Mouse (Mus musculus) small intestine, adult 2 months (tissue): Measurements from ENCODE around the gene Ttk. TPM values are rescaled to one million over a fixed set of nuclear protein-coding genes. Genes with fewer than 3 reads are reported as not detected.

Experiments used
- H3K27ac ChIP-seq: fragments of 200-500 bp; 2 replicates; pipeline ENCODE4 v1.5.1; 2012; ENCODE audit warnings: low read depth, low read length, control low read depth, inconsistent platforms; ENCODE audit not compliant: insufficient read depth
- H3K27me3 ChIP-seq: fragments of 200-500 bp; 2 replicates; pipeline ENCODE4 v1.6.1; 2012; ENCODE audit warnings: mild to moderate bottlenecking, moderate library complexity, low read length, inconsistent platforms; ENCODE audit not compliant: control insufficient read depth, insufficient read depth
- H3K36me3 ChIP-seq: fragments of 200-500 bp; 2 replicates; pipeline ENCODE4 v1.6.1; 2012; ENCODE audit warnings: mild to moderate bottlenecking, low read length, control low read depth, inconsistent platforms; ENCODE audit not compliant: control insufficient read depth, insufficient read depth
- H3K4me1 ChIP-seq: fragments of 200-500 bp; 2 replicates; pipeline ENCODE4 v1.6.1; 2012; ENCODE audit warnings: low read length, inconsistent platforms, mixed read lengths; ENCODE audit not compliant: control insufficient read depth, insufficient read depth, insufficient read length
- H3K4me3 ChIP-seq: fragments of 200-500 bp; 2 replicates; pipeline ENCODE4 v1.5.1; 2012; ENCODE audit warnings: low read depth, mild to moderate bottlenecking, control low read depth, inconsistent platforms, low read length, moderate library complexity
- CTCF ChIP-seq: fragments of 200-500 bp; IDR thresholded peaks from 2 replicates; pipeline ENCODE4 v1.5.1; 2012; ENCODE audit warnings: low read depth, mild to moderate bottlenecking, control low read depth, inconsistent platforms, low read length, moderate library complexity, mixed read lengths; ENCODE audit not compliant: insufficient replicate concordance, insufficient read length; ENCODE audit errors: extremely low read depth
- POLR2A ChIP-seq: fragments of 200-500 bp; IDR thresholded peaks from 2 replicates; pipeline ENCODE4 v1.6.1; 2012; ENCODE audit warnings: low read depth, mild to moderate bottlenecking, control low read depth, inconsistent platforms, low read length, moderate library complexity
- WGBS: fragments of 180-500 bp; shearing (Covaris S2); methylation state at CpG from one replicate; pipeline ENCODE4 v1.1.7; 2018; 5-methylcytosine and 5-hydroxymethylcytosine counted together
- polyA plus RNA-seq: library from polyadenylated mRNA; depleted of rRNA; stranded (reverse); fragments of >200 nt; gene quantifications from 2 replicates; pipeline ENCODE4 v1.2.3, GENCODE M21; 2012

Gene Ttk
- polyA plus RNA-seq, 1 experiment: 0.47 TPM

GRCm38 (mm10) chr9:83831152-83831551 is 3.3 kb upstream of the Ttk start:
- H3K4me1 ChIP-seq: no peaks in the 10 kb centered on the region
- no peak overlapping the region for H3K4me3 ChIP-seq
- H3K36me3 ChIP-seq: no peaks in the 10 kb centered on the region
- no peaks in the 10 kb centered on the region for H3K27me3 ChIP-seq
- 50% methylated on average over 8 of the region's 8 CpGs for WGBS
- no peak for TF ChIP-seq CTCF
- H3K27ac ChIP-seq: no peak overlapping the region

GRCm38 (mm10) chr9:83834748-83835313 is 342 bp downstream of the Ttk start:
- under 1% methylated on average over 27 of the region's 27 CpGs for WGBS
- Histone ChIP-seq H3K4me1 (no peaks in the 10 kb centered on the region), H3K36me3 (no peaks in the 10 kb centered on the region), H3K27ac (no peak overlapping the region), H3K27me3 (no peaks in the 10 kb centered on the region), H3K4me3 (peak overlapping the region; percentile 78)
- TF ChIP-seq POLR2A (no peak), CTCF (no peak)

GRCm38 (mm10) chr9:83852464-83852863 is 18.0 kb downstream of the Ttk start:
- H3K36me3 ChIP-seq: peaks cover 12% of the 10 kb centered on the region
- no peak overlapping the region for H3K27ac ChIP-seq
- 92% methylated on average over 3 of the region's 3 CpGs for whole genome bisulfite sequencing
- H3K27me3 ChIP-seq: no peaks in the 10 kb centered on the region
- H3K4me1 ChIP-seq: no peaks in the 10 kb centered on the region
- no peak overlapping the region for H3K4me3 ChIP-seq
- TF ChIP-seq POLR2A (no peak), CTCF (no peak)

- H3K36me3 ChIP-seq: peaks cover 6% of the 10 kb centered on the region; the same call in 1 of the 2 replicates
- H3K4me1 ChIP-seq: no peaks in the 10 kb centered on the region
- H3K27ac ChIP-seq: no peak overlapping the region
- no peak overlapping the region for H3K4me3 ChIP-seq
- TF ChIP-seq CTCF (no peak), POLR2A (no peak)
- 75% methylated on average over 4 of the region's 4 CpGs for WGBS
- H3K27me3 ChIP-seq: no peaks in the 10 kb centered on the region
Measured at GRCm38 (mm10) chr9:83865165-83865564, 30.7 kb downstream of the Ttk start.

- H3K27me3 ChIP-seq: no peaks in the 10 kb centered on the region
- 79% methylated on average over 6 of the region's 6 CpGs for WGBS
- TF ChIP-seq CTCF (no peak), POLR2A (no peak)
- H3K36me3 ChIP-seq: no peaks in the 10 kb centered on the region
- H3K27ac ChIP-seq: no peak overlapping the region
- H3K4me1 ChIP-seq: no peaks in the 10 kb centered on the region
- H3K4me3 ChIP-seq: no peak overlapping the region
Measured at GRCm38 (mm10) chr9:83882191-83882590, 47.7 kb downstream of the Ttk start.

- no peak overlapping the region for H3K4me3 ChIP-seq
- H3K27ac ChIP-seq: no peak overlapping the region
- TF ChIP-seq POLR2A: no peak
- no peaks in the 10 kb centered on the region for H3K27me3 ChIP-seq
- H3K4me1 ChIP-seq: no peaks in the 10 kb centered on the region
- no peaks in the 10 kb centered on the region for H3K36me3 ChIP-seq
Measured at GRCm38 (mm10) chr9:83886149-83886548, 51.7 kb downstream of the Ttk start.

GRCm38 (mm10) chr9:83888214-83888613 is 53.7 kb downstream of the Ttk start:
- Histone ChIP-seq H3K27ac (no peak overlapping the region), H3K4me1 (no peaks in the 10 kb centered on the region), H3K4me3 (no peak overlapping the region), H3K27me3 (no peaks in the 10 kb centered on the region), H3K36me3 (no peaks in the 10 kb centered on the region)
- WGBS: 75% methylated on average over 5 of the region's 5 CpGs
- TF ChIP-seq POLR2A (no peak), CTCF (no peak)

- WGBS: 59% methylated on average over 8 of the region's 8 CpGs
- H3K4me1 ChIP-seq: no peaks in the 10 kb centered on the region
- H3K27ac ChIP-seq: no peak overlapping the region
- TF ChIP-seq POLR2A: no peak
- no peak for TF ChIP-seq CTCF
- no peaks in the 10 kb centered on the region for H3K27me3 ChIP-seq
- no peaks in the 10 kb centered on the region for H3K36me3 ChIP-seq
- H3K4me3 ChIP-seq: no peak overlapping the region
Measured at GRCm38 (mm10) chr9:83893073-83893472, 58.6 kb downstream of the Ttk start.
